Mouse (Mus musculus) MEL (cell line): ENCODE data around the gene Actr2.

Source experiments
- CHD1 ChIP-seq: IDR thresholded peaks from 2 replicates; pipeline ENCODE4 v1.6.1; 2012; ENCODE audit warnings: low read depth, mild to moderate bottlenecking, inconsistent platforms, low read length, improper control_type of control experiment
- CTCF ChIP-seq, 3 experiments: IDR thresholded peaks in 2 of 3; conservative IDR thresholded peaks in 1 of 3; 2 replicates each; pipeline ENCODE4 v1.5.1; 2011 to 2012; ENCODE audit warnings: low read length in 3 of 3, low read depth in 2 of 3, mild to moderate bottlenecking in 2 of 3, improper control_type of control experiment in 1 of 3, inconsistent platforms in 1 of 3, mixed read lengths in 1 of 3, moderate library complexity in 1 of 3; ENCODE audit not compliant: control insufficient read depth in 1 of 3, insufficient read depth in 1 of 3, poor library complexity in 1 of 3, severe bottlenecking in 1 of 3
- ETS1 ChIP-seq: IDR thresholded peaks from 2 replicates; pipeline ENCODE4 v1.6.1; 2012; ENCODE audit warnings: low read depth, mild to moderate bottlenecking, inconsistent platforms, low read length, improper control_type of control experiment, moderate library complexity
- GATA1 ChIP-seq: IDR thresholded peaks from 2 replicates; pipeline ENCODE4 v1.6.1; 2011; ENCODE audit warnings: low read depth, low read length, improper control_type of control experiment
- MXI1 ChIP-seq: IDR thresholded peaks from 2 replicates; pipeline ENCODE4 v1.6.1; 2011; ENCODE audit warnings: mild to moderate bottlenecking, low read depth, low read length, improper control_type of control experiment
- MYC ChIP-seq: IDR thresholded peaks from 2 replicates; pipeline ENCODE4 v1.6.1; 2011; ENCODE audit warnings: low read depth, mild to moderate bottlenecking, low read length, improper control_type of control experiment, moderate library complexity

- TF ChIP-seq GATA1 (peak; percentile 81), ETS1 (peak; percentile 38; the same call in 1 of the 2 replicates), CHD1 (no peak), MXI1 (no peak), CTCF (IDR thresholded peaks at IDR 0.05 in 2 of 3, conservative IDR thresholded peaks at IDR 0.05 in 1 of 3; ENCODE audit: control insufficient read depth in 1 of 3, insufficient read depth in 1 of 3, low read depth in 2 of 3, low read length in 3 of 3, poor library complexity in 1 of 3, severe bottlenecking in 1 of 3) (no peak), MYC (no peak)
These were observed 14.2 kb upstream of the Actr2 start for GRCm38 (mm10) chr11:20126673-20127516.
